Mouse (Mus musculus) lung, embryonic 16.5 days (tissue): Measurements from ENCODE around the gene Hoxc5. TPM values are rescaled to one million over a fixed set of nuclear protein-coding genes. Genes with fewer than 3 reads are reported as not detected.
A peak's percentile ranks its signal among the peaks of the same experiment; 100 is the strongest.

Source experiments
- ATAC-seq: fragments of 200-750 bp; cut with Nextera tagmentation; 2 replicates; pipeline ENCODE4 v1.8.0; 2017; ENCODE audit warnings: low read depth, mild to moderate bottlenecking, moderate library complexity
- H3K27ac ChIP-seq: fragments of 300-500 bp; sonication (generic); 2 replicates; pipeline ENCODE4 v1.5.1; 2014; ENCODE audit warnings: mild to moderate bottlenecking, control low read depth, low read length
- H3K27me3 ChIP-seq: fragments of 300-500 bp; sonication (generic); 2 replicates; pipeline ENCODE4 v1.6.1; 2014; ENCODE audit warnings: low read depth, low read length, mixed read lengths; ENCODE audit not compliant: control insufficient read depth, insufficient read depth
- H3K36me3 ChIP-seq: fragments of 300-500 bp; sonication (generic); 2 replicates; pipeline ENCODE4 v1.6.1; 2014; ENCODE audit warnings: low read length; ENCODE audit not compliant: control insufficient read depth, insufficient read depth
- H3K4me1 ChIP-seq: fragments of 300-500 bp; sonication (generic); replicated peaks from 2 replicates; pipeline ENCODE4 v1.6.1; 2014; ENCODE audit warnings: low read length, mixed read lengths; ENCODE audit not compliant: control insufficient read depth, insufficient read depth
- H3K4me2 ChIP-seq: fragments of 300-500 bp; sonication (generic); 2 replicates; pipeline ENCODE4 v1.6.1; 2014; ENCODE audit warnings: low read depth, low read length, control low read depth
- H3K4me3 ChIP-seq: fragments of 300-500 bp; sonication (generic); 2 replicates; pipeline ENCODE4 v1.5.1; 2014; ENCODE audit warnings: mild to moderate bottlenecking, low read length, control low read depth
- H3K9ac ChIP-seq: fragments of 300-500 bp; sonication (generic); 2 replicates; pipeline ENCODE4 v1.6.1; 2014; ENCODE audit warnings: low read length, control low read depth
- H3K9me3 ChIP-seq: fragments of 300-500 bp; sonication (generic); 2 replicates; pipeline ENCODE4 v1.6.1; 2016; ENCODE audit warnings: low read length; ENCODE audit not compliant: control insufficient read depth
- WGBS: fragments of 180-500 bp; shearing (Covaris S2); extraction: QIAGEN DNeasy Blood & Tissue Kit; methylation state at CpG from one replicate; pipeline ENCODE4 v1.1.7; 2014; 5-methylcytosine and 5-hydroxymethylcytosine counted together
- polyA plus RNA-seq: library from polyadenylated mRNA; unstranded; fragments of >200 nt; fragmentation: Nextera tagmentation; extraction: Ambion mirVana; gene quantifications from 2 replicates; pipeline ENCODE4 v1.2.1, GENCODE M21; 2015

The Hoxc5 gene
- polyA plus RNA-seq, 1 experiment from 2014 or later = 0.31 TPM

DNA sequence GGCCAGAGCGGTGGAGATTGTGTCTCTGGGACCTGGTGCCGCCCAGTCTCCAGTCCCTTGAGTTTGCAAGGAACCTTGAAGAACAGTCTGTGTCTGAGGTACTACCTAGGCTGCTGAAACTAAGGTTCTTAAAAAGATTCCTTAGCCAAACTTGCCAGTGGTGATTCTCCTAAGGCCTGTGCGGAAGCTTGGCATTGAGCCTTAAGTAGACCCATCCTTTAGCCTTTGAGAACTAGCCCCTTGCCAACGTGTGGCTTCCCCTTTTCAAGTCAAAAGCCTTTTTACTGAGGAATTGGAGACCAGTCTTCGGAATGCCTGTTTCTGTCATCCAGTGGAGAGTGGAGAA, 23.8 kb upstream of the Hoxc5 start:
- no peak overlapping the region for H3K9ac ChIP-seq
- no peak overlapping the region; the same call in 1 of the 2 replicates for H3K4me3 ChIP-seq
- no peak overlapping the region for H3K4me2 ChIP-seq
- H3K27ac ChIP-seq = no peak overlapping the region
- peaks cover 96% of the 10 kb centered on the region for H3K27me3 ChIP-seq
- 6% methylated on average over 5 of the region's 5 CpGs for WGBS
- no peak for ATAC-seq
- no peaks in the 10 kb centered on the region for H3K9me3 ChIP-seq
- no peaks in the 10 kb centered on the region for H3K36me3 ChIP-seq
- H3K4me1 ChIP-seq = no peaks in the 10 kb centered on the region

DNA sequence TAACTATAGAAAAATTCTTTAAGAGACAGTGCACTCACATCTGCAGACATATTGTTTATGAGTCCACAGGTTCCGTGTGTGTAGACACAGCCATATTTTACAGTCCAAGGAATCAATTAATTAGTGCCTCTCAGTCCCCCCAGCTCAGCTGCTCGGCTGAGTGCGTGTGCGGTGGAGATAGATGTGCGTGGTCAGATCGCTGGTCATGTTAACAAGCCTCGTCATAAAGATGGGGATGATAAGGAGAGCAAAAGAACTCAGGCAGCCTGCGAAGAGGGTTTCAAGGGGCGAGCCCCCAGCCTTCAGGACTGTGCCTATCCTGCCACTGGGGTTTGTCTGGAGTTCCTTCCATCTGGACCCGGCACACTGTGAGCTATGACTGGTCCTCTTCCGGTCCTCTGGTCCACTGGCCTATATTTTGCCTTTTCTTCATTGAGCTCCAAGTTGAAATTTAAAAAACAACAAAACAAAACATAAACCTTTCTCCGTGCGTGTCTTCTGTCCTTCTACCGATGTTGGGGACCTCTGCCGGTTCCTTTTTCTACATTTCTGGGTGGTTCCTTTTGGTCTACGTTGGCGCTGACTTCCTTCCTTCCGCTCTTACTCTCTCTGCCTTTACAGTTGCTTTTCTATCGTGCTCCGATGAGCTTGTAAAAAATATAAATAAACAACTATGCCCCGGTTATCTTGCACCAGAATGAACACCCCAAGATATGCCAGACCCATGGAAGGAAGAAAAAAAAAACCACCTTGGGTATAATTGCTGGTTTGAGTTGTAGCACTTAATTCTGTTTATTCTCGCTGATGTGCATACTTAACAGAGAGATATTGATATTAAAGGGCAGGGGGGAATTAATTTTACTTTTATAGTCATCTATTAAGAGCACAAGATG, 21.8 kb upstream of the Hoxc5 start:
- no peak for ATAC-seq
- Histone ChIP-seq H3K36me3 (no peaks in the 10 kb centered on the region), H3K4me2 (no peak overlapping the region), H3K9me3 (no peaks in the 10 kb centered on the region), H3K27ac (no peak overlapping the region), H3K4me3 (no peak overlapping the region), H3K4me1 (no peaks in the 10 kb centered on the region), H3K9ac (no peak overlapping the region), H3K27me3 (peaks cover 93% of the 10 kb centered on the region)
- WGBS = 10% methylated on average over 22 of the region's 22 CpGs

DNA sequence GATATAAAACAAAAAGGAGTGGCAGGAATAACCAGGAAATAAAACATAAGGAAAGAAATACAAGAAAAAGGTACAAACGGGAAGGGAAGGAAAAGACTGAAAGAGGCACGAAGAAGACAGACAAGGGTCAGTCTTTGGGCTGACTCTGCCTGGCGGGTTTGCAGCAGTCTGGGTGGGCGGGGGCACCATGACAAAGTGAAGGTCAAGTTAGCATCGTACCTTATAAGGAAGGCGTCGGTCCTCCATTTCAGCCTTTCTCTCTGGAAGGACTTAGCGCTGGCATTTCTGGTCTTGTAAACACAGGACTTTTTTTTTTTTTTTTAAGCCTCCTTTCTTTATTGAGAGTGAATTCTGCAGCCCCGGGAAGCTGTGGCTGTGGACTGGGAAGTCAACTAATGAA, 20.0 kb upstream of the Hoxc5 start:
- no peaks in the 10 kb centered on the region for H3K36me3 ChIP-seq
- no peak for ATAC-seq
- 2% methylated on average over 9 of the region's 9 CpGs for WGBS
- no peak overlapping the region for H3K4me2 ChIP-seq
- no peak overlapping the region for H3K27ac ChIP-seq
- no peak overlapping the region for H3K9ac ChIP-seq
- no peak overlapping the region for H3K4me3 ChIP-seq
- H3K27me3 ChIP-seq = peaks cover 93% of the 10 kb centered on the region
- no peaks in the 10 kb centered on the region for H3K9me3 ChIP-seq
- no peaks in the 10 kb centered on the region for H3K4me1 ChIP-seq

DNA sequence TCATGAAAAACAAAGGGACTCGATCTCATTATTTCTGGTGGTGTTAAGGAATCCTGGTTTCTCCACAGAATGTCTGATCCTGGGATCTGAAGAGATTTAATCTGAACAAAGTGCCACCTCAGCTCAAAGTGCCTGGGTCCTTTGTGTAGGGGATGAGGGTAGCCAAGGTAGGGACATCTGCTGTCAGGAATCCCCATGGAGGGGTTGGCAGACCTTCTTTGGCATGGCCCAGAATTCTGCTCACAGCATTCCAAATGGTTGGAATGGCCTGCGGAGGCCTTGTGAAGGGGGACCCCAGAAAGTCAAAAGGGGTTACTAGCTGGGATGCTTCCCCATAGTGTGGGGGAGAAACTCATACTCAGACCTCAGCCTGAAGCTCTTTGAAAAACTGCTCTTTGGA, 18.4 kb upstream of the Hoxc5 start:
- 11% methylated on average over 2 of the region's 2 CpGs for WGBS
- no peak overlapping the region for H3K9ac ChIP-seq
- H3K27me3 ChIP-seq = peaks cover 93% of the 10 kb centered on the region
- no peak overlapping the region for H3K4me2 ChIP-seq
- ATAC-seq = no peak
- no peaks in the 10 kb centered on the region for H3K36me3 ChIP-seq
- H3K9me3 ChIP-seq = no peaks in the 10 kb centered on the region
- H3K4me3 ChIP-seq = no peak overlapping the region
- no peak overlapping the region for H3K27ac ChIP-seq
- no peaks in the 10 kb centered on the region for H3K4me1 ChIP-seq

DNA sequence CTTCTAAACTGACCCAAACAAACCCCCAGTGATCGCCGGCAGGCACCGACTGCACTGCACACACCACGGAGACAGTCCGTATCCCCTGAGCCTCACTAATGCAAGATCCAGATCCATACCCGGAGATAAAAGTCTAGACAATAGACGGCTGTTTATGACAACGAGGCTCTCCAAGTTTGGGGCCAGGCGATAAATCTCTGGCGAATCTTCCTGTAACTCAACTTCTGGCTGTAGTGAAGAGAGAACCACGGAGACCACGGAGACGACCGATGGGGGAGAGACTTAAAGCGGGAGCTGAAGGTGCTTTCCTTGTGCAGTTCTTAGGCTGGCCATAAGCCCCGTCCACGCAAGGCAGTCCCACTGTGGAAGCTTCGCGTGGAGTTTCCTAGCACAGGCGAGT, 17.5 kb upstream of the Hoxc5 start:
- H3K27ac ChIP-seq = no peak overlapping the region
- no peaks in the 10 kb centered on the region for H3K36me3 ChIP-seq
- no peak overlapping the region for H3K4me3 ChIP-seq
- ATAC-seq = no peak
- H3K4me1 ChIP-seq = no peaks in the 10 kb centered on the region
- 1% methylated on average over 20 of the region's 20 CpGs for WGBS
- H3K9ac ChIP-seq = no peak overlapping the region
- no peak overlapping the region for H3K4me2 ChIP-seq
- no peaks in the 10 kb centered on the region for H3K9me3 ChIP-seq
- H3K27me3 ChIP-seq = peaks cover 94% of the 10 kb centered on the region

DNA sequence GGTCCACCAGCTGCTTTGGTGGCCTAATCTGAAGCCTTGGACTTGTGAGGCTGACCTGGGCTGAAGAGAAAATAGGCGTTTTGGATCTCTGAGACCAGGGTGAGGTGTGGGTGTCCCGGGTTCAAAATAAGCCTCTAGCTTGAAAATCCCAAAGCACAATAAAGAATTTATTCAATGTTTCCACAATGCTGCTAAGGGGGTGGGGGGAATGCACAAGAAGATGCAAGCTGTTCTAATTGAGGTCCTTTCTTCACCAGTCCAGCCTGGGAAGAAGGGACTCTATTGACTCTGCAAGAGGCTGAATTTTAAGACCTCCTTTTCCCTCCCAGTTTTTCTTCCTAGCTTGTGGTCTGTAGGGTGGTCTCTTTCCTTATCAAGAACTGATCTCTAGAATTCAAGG, 16.4 kb upstream of the Hoxc5 start:
- peaks cover 95% of the 10 kb centered on the region for H3K27me3 ChIP-seq
- no peak overlapping the region for H3K4me3 ChIP-seq
- ATAC-seq = no peak
- no peaks in the 10 kb centered on the region for H3K4me1 ChIP-seq
- H3K4me2 ChIP-seq = no peak overlapping the region
- WGBS = 11% methylated on average over 2 of the region's 2 CpGs
- no peak overlapping the region for H3K9ac ChIP-seq
- no peaks in the 10 kb centered on the region for H3K36me3 ChIP-seq
- no peak overlapping the region for H3K27ac ChIP-seq
- no peaks in the 10 kb centered on the region for H3K9me3 ChIP-seq

DNA sequence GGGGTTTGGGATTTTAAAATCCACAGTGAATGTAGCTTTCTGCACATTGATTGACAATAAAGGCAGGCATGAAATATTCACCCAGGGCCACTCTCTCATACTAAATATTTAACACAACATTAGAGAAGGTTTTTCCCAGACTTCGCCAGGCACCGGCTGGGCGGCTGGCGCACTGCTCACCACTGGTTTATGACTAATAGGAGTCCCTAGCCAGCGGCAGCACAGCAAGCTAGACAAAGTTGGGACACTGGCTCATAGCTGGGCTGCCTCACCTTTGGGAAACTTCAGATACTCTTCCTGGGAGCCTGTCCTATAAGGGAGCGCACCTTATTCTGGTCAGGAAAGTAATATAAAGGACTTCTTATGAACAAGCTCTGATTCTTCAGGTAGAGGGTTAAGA, 13.7 kb upstream of the Hoxc5 start:
- no peak for ATAC-seq
- no peaks in the 10 kb centered on the region for H3K9me3 ChIP-seq
- no peaks in the 10 kb centered on the region for H3K36me3 ChIP-seq
- H3K9ac ChIP-seq = no peak overlapping the region
- H3K27ac ChIP-seq = no peak overlapping the region
- no peaks in the 10 kb centered on the region for H3K4me1 ChIP-seq
- no peak overlapping the region for H3K4me2 ChIP-seq
- WGBS = 3% methylated on average over 6 of the region's 6 CpGs
- H3K27me3 ChIP-seq = peaks cover 95% of the 10 kb centered on the region
- no peak overlapping the region for H3K4me3 ChIP-seq

DNA sequence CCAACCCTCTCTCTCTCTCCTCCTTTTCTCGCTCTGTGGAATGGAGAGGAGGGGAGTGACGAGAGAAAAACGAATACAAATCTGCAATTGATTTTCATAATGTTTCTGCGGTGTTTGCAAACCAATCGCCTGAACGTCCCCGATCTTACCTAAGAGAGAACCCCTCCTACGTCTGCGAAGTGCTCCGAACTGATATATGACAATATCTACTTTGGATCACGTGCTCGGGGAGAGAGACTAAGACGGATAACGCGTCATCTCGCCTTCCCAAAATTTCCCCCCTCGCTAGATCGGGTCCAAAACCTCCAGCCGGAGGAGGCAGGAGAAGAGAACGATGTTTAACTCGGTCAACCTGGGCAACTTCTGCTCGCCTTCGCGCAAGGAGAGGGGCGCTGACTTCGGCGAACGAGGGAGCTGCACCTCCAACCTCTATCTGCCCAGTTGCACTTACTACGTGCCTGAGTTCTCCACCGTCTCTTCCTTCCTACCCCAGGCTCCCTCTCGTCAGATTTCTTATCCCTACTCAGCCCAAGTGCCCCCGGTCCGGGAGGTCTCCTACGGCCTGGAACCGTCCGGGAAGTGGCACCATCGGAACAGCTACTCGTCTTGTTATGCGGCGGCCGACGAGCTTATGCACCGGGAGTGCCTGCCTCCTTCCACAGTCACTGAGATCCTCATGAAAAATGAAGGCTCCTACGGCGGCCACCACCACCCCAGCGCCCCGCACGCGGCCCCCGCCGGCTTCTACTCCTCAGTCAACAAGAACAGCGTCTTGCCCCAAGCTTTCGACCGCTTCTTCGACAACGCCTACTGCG, 12.8 kb upstream of the Hoxc5 start, which contains the start of gene Hoxc11:
TSS of gene Hoxc11 (plus strand) at position 236 of the 815 bp plus-strand sequence.
- Histone ChIP-seq H3K4me2 (no peak within 1 kb of the TSS), H3K9me3 (no peaks in the 10 kb centered on the region), H3K4me3 (no peak within 1 kb of the TSS), H3K27me3 (peaks cover 93% of the 10 kb centered on the region), H3K9ac (no peak within 1 kb of the TSS), H3K27ac (no peak within 1 kb of the TSS), H3K36me3 (no peaks in the 10 kb centered on the region), H3K4me1 (no peaks in the 10 kb centered on the region)
- WGBS = 1% methylated on average over 57 of the region's 57 CpGs
- 0 out of 2 replicates have a peak, but pooled peaks have one; percentile 10 for ATAC-seq

DNA sequence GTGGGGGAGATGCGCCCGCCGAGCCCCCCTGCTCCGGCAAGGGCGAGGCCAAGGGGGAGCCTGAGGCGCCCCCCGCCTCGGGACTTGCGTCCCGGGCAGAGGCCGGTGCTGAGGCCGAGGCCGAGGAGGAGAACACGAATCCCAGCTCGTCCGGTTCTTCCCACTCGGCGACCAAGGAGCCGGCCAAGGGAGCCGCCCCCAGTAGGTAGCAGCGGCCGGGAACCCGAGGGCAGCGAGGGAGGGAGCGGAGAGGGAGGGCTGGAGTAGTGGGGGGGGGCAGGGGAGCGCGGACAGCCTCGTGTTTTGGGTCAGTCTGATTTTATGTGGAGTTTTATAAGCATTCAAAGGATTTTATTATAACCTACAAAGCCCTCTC, 12.2 kb upstream of the Hoxc5 start:
- H3K27me3 ChIP-seq = peaks cover 95% of the 10 kb centered on the region
- H3K36me3 ChIP-seq = no peaks in the 10 kb centered on the region
- no peak for ATAC-seq
- H3K9me3 ChIP-seq = no peaks in the 10 kb centered on the region
- no peak overlapping the region for H3K4me2 ChIP-seq
- WGBS = under 1% methylated on average over 27 of the region's 28 CpGs
- H3K4me1 ChIP-seq = no peaks in the 10 kb centered on the region
- no peak overlapping the region for H3K9ac ChIP-seq
- no peak overlapping the region for H3K4me3 ChIP-seq
- no peak overlapping the region for H3K27ac ChIP-seq
